Mouse (Mus musculus): ENCODE measurements around the gene Dusp21. TPM values are rescaled to one million over a fixed set of nuclear protein-coding genes. Genes with fewer than 3 reads are reported as not detected.

Gene Dusp21
- polyA plus RNA-seq (2015; fragmentation: Nextera tagmentation; extraction: Ambion mirVana): not detected in 2 replicates

DNA sequence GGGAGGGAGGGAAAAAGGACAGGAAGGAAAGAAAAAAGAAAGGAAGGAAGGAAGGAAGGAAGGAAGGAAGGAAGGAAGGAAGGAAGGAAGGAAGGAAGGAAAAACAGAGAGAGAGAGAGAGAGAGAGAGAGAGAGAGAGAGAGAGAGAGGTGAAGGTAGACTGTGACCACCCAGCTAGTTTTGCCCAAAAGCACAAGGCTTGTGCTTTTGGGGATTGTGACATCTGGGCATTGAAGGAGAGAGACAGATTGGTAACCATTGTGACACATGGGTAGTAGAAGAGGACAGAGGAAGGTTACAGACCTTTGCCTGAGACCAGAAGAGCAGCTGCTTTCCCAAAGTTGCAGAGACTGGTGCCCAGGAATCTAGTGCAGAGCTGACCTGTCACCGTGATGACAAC lies at the start of gene Dusp21:
Dusp21 (plus strand) TSS at position 301 of the 400 bp plus-strand sequence.

DNA sequence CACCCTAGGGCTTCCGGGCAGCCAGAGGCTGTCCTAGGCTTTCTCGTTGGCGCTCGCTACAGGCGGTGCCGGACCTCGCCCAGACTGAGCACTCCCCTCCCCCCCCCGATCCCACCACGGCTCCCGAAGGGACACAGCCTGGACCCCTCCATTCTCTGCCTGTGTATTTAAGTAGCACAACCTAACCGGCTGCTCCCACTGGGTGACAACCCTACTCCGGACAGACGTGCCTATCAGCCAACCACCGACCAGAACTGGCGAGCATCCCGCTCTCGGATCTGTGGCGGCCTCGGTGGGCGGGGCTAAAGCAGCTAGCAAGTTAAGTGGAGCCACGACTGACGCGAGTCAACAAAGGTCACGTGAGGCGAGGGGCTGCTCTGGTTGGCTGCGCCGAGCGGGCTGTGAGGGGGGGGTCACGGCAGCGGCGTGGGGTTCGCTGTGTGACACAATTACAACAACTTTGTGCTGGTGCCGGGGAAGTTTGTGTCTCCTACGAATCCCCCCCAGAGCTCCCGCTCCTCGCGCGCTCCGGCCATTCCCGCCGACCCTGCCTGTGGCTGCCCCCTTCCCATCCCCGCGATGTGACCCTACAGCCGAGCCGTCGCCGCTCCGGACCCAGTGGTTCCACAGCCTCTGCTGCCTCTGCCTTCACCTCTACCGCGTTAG lies 16.7 kb downstream of the Dusp21 start, which contains the start of gene Kdm6a:
Kdm6a (plus strand) TSS at position 384 of the 666 bp plus-strand sequence.

Other genes starting within 250 kb of the Dusp21 start
- gene Kdm6a, start 16.7 kb downstream of the Dusp21 start, polyA plus RNA-seq (2015; fragmentation: Nextera tagmentation; extraction: Ambion mirVana): 19.0 and 19.6 TPM in 2 replicates